10 mouse cellular contexts compared by ENCODE assay signal in genomic region chr17:46457791-46458190, GRCm38 (mm10). TPM values are rescaled to one million over a fixed set of nuclear protein-coding genes. Genes with fewer than 3 reads are reported as not detected.
A peak's percentile ranks its signal among the peaks of the same experiment; 100 is the strongest.
DNase-seq lines count a peak whose midpoint lies in the region; ATAC-seq and TF ChIP-seq lines count a peak whose summit lies in the region.
"Had no signal": no experiment of that assay in that cellular context is flagged by ENCODE, and none has a peak within 500 bp of the region (broad histone marks: within the 10 kb centered on the region; RNA-seq: fewer than 3 reads in every experiment).

No protein-coding gene starts in this region.

- TF ChIP-seq POLR2A in limb, embryonic 14.5 days (IDR thresholded peaks at IDR 0.05; ENCODE audit: borderline replicate concordance, extremely low read depth, insufficient read depth, insufficient read length) = no peak

- 10% methylated on average over 10 of the region's 10 CpGs for WGBS in heart, embryonic 10.5 days
- 11% methylated on average over 10 of the region's 10 CpGs for WGBS in embryonic facial prominence, embryonic 11.5 days
- WGBS in limb, embryonic 14.5 days = 14% methylated on average over 10 of the region's 10 CpGs
- 11% methylated on average over 10 of the region's 10 CpGs for WGBS in stomach, embryonic 14.5 days

- no peak overlapping the region for H3K4me2 ChIP-seq in embryonic facial prominence, embryonic 11.5 days (ENCODE audit: low read depth, low read length)
- no peak overlapping the region for H3K4me2 ChIP-seq in limb, embryonic 14.5 days (replicated peaks; ENCODE audit: low read depth, low read length, severe bottlenecking)
- no peak overlapping the region for H3K4me2 ChIP-seq in stomach, embryonic 14.5 days (replicated peaks; ENCODE audit: low read depth, low read length)
- H3K4me2 ChIP-seq: embryonic facial prominence, embryonic 12.5 days had no signal

- no peaks in the 10 kb centered on the region for H3K9me3 ChIP-seq in heart, embryonic 10.5 days
- H3K9me3 ChIP-seq in embryonic facial prominence, embryonic 11.5 days (replicated peaks; ENCODE audit: control insufficient read depth, low read length) = no peaks in the 10 kb centered on the region
- no peaks in the 10 kb centered on the region for H3K9me3 ChIP-seq in limb, embryonic 14.5 days (ENCODE audit: control insufficient read depth, low read length)
- H3K9me3 ChIP-seq in stomach, embryonic 14.5 days (ENCODE audit: control insufficient read depth, low read depth, low read length) = no peaks in the 10 kb centered on the region
- H3K9me3 ChIP-seq: embryonic facial prominence, embryonic 12.5 days had no signal

- H3K4me3 ChIP-seq in heart, embryonic 10.5 days = no peak overlapping the region
- H3K4me3 ChIP-seq in embryonic facial prominence, embryonic 11.5 days (ENCODE audit: low read depth, low read length) = no peak overlapping the region
- no peak overlapping the region for H3K4me3 ChIP-seq in limb, embryonic 14.5 days (replicated peaks; ENCODE audit: low read length)
- no peak overlapping the region for H3K4me3 ChIP-seq in stomach, embryonic 14.5 days (ENCODE audit: low read depth, low read length)
- H3K4me3 ChIP-seq: embryonic facial prominence, embryonic 12.5 days had no signal

- peaks cover 97% of the 10 kb centered on the region for H3K27me3 ChIP-seq in heart, embryonic 10.5 days (ENCODE audit: insufficient read depth, poor library complexity, severe bottlenecking)
- H3K27me3 ChIP-seq in embryonic facial prominence, embryonic 11.5 days (ENCODE audit: control insufficient read depth, insufficient read depth, low read length) = peaks cover 44% of the 10 kb centered on the region
- peaks cover 74% of the 10 kb centered on the region for H3K27me3 ChIP-seq in limb, embryonic 14.5 days (ENCODE audit: control insufficient read depth, insufficient read depth, low read length)
- peaks cover 30% of the 10 kb centered on the region for H3K27me3 ChIP-seq in stomach, embryonic 14.5 days (ENCODE audit: control insufficient read depth, insufficient read depth, low read length)

- H3K9ac ChIP-seq in embryonic facial prominence, embryonic 11.5 days (replicated peaks; ENCODE audit: low read length) = no peak overlapping the region
- no peak overlapping the region for H3K9ac ChIP-seq in limb, embryonic 14.5 days (ENCODE audit: low read depth, low read length, severe bottlenecking)
- no peak overlapping the region for H3K9ac ChIP-seq in stomach, embryonic 14.5 days (replicated peaks; ENCODE audit: low read depth, low read length)
- H3K9ac ChIP-seq: embryonic facial prominence, embryonic 12.5 days had no signal

- ATAC-seq in embryonic facial prominence, embryonic 11.5 days (replicated peaks; ENCODE audit: insufficient number of reproducible peaks, low FRiP score, low TSS enrichment, low read depth) = no peak
- ATAC-seq in limb, embryonic 14.5 days (ENCODE audit: low FRiP score, low read depth) = no peak
- ATAC-seq in stomach, embryonic 14.5 days (ENCODE audit: insufficient number of reproducible peaks, insufficient read depth, low FRiP score, low read depth) = 0 out of 2 replicates have a peak, but pooled peaks have one; percentile 29
- ATAC-seq in monocyte, adult 5-6 weeks (replicated peaks; ENCODE audit: insufficient number of reproducible peaks, low FRiP score, low TSS enrichment, poor library complexity, severe bottlenecking) = no peak

- no peaks in the 10 kb centered on the region for H3K36me3 ChIP-seq in heart, embryonic 10.5 days
- no peaks in the 10 kb centered on the region for H3K36me3 ChIP-seq in embryonic facial prominence, embryonic 11.5 days (replicated peaks; ENCODE audit: control insufficient read depth, insufficient read depth, low read depth, low read length)
- H3K36me3 ChIP-seq in limb, embryonic 14.5 days (ENCODE audit: control insufficient read depth, insufficient read depth, low read length) = no peaks in the 10 kb centered on the region
- H3K36me3 ChIP-seq in stomach, embryonic 14.5 days (ENCODE audit: control insufficient read depth, insufficient read depth, low read length) = no peaks in the 10 kb centered on the region
- H3K36me3 ChIP-seq: embryonic facial prominence, embryonic 12.5 days had no signal

- peak overlapping the region; percentile 72 for H3K27ac ChIP-seq in heart, embryonic 10.5 days
- no peak overlapping the region for H3K27ac ChIP-seq in embryonic facial prominence, embryonic 11.5 days (replicated peaks; ENCODE audit: low read depth, low read length)
- no peak overlapping the region for H3K27ac ChIP-seq in limb, embryonic 14.5 days (replicated peaks; ENCODE audit: low read depth, low read length)
- no peak overlapping the region for H3K27ac ChIP-seq in stomach, embryonic 14.5 days (ENCODE audit: low read length)
- H3K27ac ChIP-seq: embryonic facial prominence, embryonic 12.5 days had no signal

- no peak for DNase-seq in heart, embryonic 10.5 days (ENCODE audit: low spot score)
- DNase-seq in heart, adult 9 months (ENCODE audit: low spot score in 2 of 2) = no peak
- DNase-seq in 416B (ENCODE audit: low read depth) = peak; percentile 66
- peak; percentile 30 for DNase-seq in T-cell, adult 2 months (ENCODE audit: low spot score)
- peak; percentile 47 for DNase-seq in embryonic facial prominence, embryonic 11.5 days (ENCODE audit: low spot score)
- DNase-seq in limb, embryonic 14.5 days (ENCODE audit: low spot score) = peak; percentile 32

- peaks cover 81% of the 10 kb centered on the region for H3K4me1 ChIP-seq in heart, embryonic 10.5 days
- H3K4me1 ChIP-seq in embryonic facial prominence, embryonic 11.5 days (ENCODE audit: control insufficient read depth, insufficient read depth, low read length) = peaks cover 21% of the 10 kb centered on the region
- peaks cover 12% of the 10 kb centered on the region for H3K4me1 ChIP-seq in limb, embryonic 14.5 days (ENCODE audit: control insufficient read depth, insufficient read depth, low read length)
- peaks cover 28% of the 10 kb centered on the region for H3K4me1 ChIP-seq in stomach, embryonic 14.5 days (ENCODE audit: control insufficient read depth, insufficient read depth, low read length)

RNA-seq across cellular contexts. Expression of gene Slc22a7, which starts 19.5 kb away (rescaled TPM):
- 0.15 and 0.30 TPM in 2 replicates for polyA plus RNA-seq in heart, embryonic 10.5 days (2016; fragmentation: Nextera tagmentation; extraction: Ambion mirVana)
- polyA plus RNA-seq in embryonic facial prominence, embryonic 11.5 days (2014; fragmentation: Nextera tagmentation; extraction: Ambion mirVana) = not detected in 2 replicates
- polyA plus RNA-seq in limb, embryonic 14.5 days (2012; rRNA removed) = not detected in 2 replicates
- polyA plus RNA-seq in limb, embryonic 14.5 days (2014; fragmentation: Nextera tagmentation; extraction: Ambion mirVana) = not detected in 2 replicates
- polyA plus RNA-seq in stomach, embryonic 14.5 days (2014; fragmentation: Nextera tagmentation; extraction: Ambion mirVana) = not detected in 2 replicates
- total RNA-seq in monocyte, adult 5-6 weeks (2017) = not detected in 3 replicates
- polyA plus RNA-seq: embryonic facial prominence, embryonic 12.5 days had no signal

RNA-seq across cellular contexts. Expression of gene Crip3, which starts 29.1 kb away (rescaled TPM):
- 0.54 and 0.83 TPM in 2 replicates for polyA plus RNA-seq in heart, embryonic 10.5 days (2016; fragmentation: Nextera tagmentation; extraction: Ambion mirVana)
- 0.43 and 1.0 TPM in 2 replicates for polyA plus RNA-seq in embryonic facial prominence, embryonic 11.5 days (2014; fragmentation: Nextera tagmentation; extraction: Ambion mirVana)
- 4.5 and 6.8 TPM in 2 replicates for polyA plus RNA-seq in limb, embryonic 14.5 days (2012; rRNA removed)
- 1.4 and 3.1 TPM in 2 replicates for polyA plus RNA-seq in limb, embryonic 14.5 days (2014; fragmentation: Nextera tagmentation; extraction: Ambion mirVana)
- polyA plus RNA-seq in stomach, embryonic 14.5 days (2014; fragmentation: Nextera tagmentation; extraction: Ambion mirVana) = 1.3 and 1.7 TPM in 2 replicates
- total RNA-seq in monocyte, adult 5-6 weeks (2017) = not detected in 3 replicates
- polyA plus RNA-seq: liver, embryonic 16.5 days had no signal

RNA-seq across cellular contexts. Expression of gene Ttbk1, which starts 29.7 kb away (rescaled TPM):
- polyA plus RNA-seq in heart, embryonic 10.5 days (2016; fragmentation: Nextera tagmentation; extraction: Ambion mirVana) = 0.09 and 0.14 TPM in 2 replicates
- 0.38 and 0.63 TPM in 2 replicates for polyA plus RNA-seq in embryonic facial prominence, embryonic 11.5 days (2014; fragmentation: Nextera tagmentation; extraction: Ambion mirVana)
- polyA plus RNA-seq in limb, embryonic 14.5 days (2012; rRNA removed) = 0.31 and 0.49 TPM in 2 replicates
- polyA plus RNA-seq in limb, embryonic 14.5 days (2014; fragmentation: Nextera tagmentation; extraction: Ambion mirVana) = 0.06 and 0.12 TPM in 2 replicates
- polyA plus RNA-seq in stomach, embryonic 14.5 days (2014; fragmentation: Nextera tagmentation; extraction: Ambion mirVana) = 0.25 and 0.27 TPM in 2 replicates
- total RNA-seq in monocyte, adult 5-6 weeks (2017) = under 0.01 to 0.58 TPM (median 0.48 TPM) in 3 replicates
- polyA plus RNA-seq: liver, embryonic 16.5 days had no signal

RNA-seq across cellular contexts. Expression of gene Dnph1, which starts 38.7 kb away (rescaled TPM):
- polyA plus RNA-seq in heart, embryonic 10.5 days (2016; fragmentation: Nextera tagmentation; extraction: Ambion mirVana) = 36.5 and 52.8 TPM in 2 replicates
- 65.9 and 74.9 TPM in 2 replicates for polyA plus RNA-seq in embryonic facial prominence, embryonic 11.5 days (2014; fragmentation: Nextera tagmentation; extraction: Ambion mirVana)
- 23.8 and 30.0 TPM in 2 replicates for polyA plus RNA-seq in limb, embryonic 14.5 days (2012; rRNA removed)
- polyA plus RNA-seq in limb, embryonic 14.5 days (2014; fragmentation: Nextera tagmentation; extraction: Ambion mirVana) = 34.5 and 37.6 TPM in 2 replicates
- polyA plus RNA-seq in stomach, embryonic 14.5 days (2014; fragmentation: Nextera tagmentation; extraction: Ambion mirVana) = 56.3 and 65.5 TPM in 2 replicates
- not detected in 3 replicates for total RNA-seq in monocyte, adult 5-6 weeks (2017)

Comparison
In these comparisons a context has a peak if more than half of its experiments do, and no peak if none do; other contexts are left out.
1. DNase-seq: peak in 416B (single experiment), T-cell, adult 2 months (single experiment), embryonic facial prominence, embryonic 11.5 days (single experiment) and limb, embryonic 14.5 days (single experiment); none in heart, embryonic 10.5 days (single experiment) and heart, adult 9 months (0 of 2).